Mouse (Mus musculus): Measurements from ENCODE around the gene Mxd1.

Gene Mxd1

GRCm38 (mm10) chr6:86668580-86669239 is at the start of gene Mxd1:
Gene Mxd1, minus strand, starts transcription at chr6:86669161.
- no peak for DNase-seq (ENCODE audit: low read depth)

- no peak for DNase-seq (ENCODE audit: low read depth)
Measured at GRCm38 (mm10) chr6:86708072-86708774, 39.3 kb upstream of the Mxd1 start.

GRCm38 (mm10) chr6:86702577-86702976 is 33.6 kb upstream of the Mxd1 start:
- DNase-seq (ENCODE audit: low read depth), result no peak

- no peak for DNase-seq (ENCODE audit: low read depth)
Measured at GRCm38 (mm10) chr6:86697903-86698302, 28.9 kb upstream of the Mxd1 start.

- no peak for DNase-seq (ENCODE audit: low read depth)
Measured at GRCm38 (mm10) chr6:86696213-86696612, 27.3 kb upstream of the Mxd1 start.

- peak; percentile 71 for DNase-seq (ENCODE audit: low read depth)
Measured at GRCm38 (mm10) chr6:86694465-86694864, 25.5 kb upstream of the Mxd1 start.

- DNase-seq (ENCODE audit: low read depth), result no peak
Measured at GRCm38 (mm10) chr6:86689671-86690070, 20.7 kb upstream of the Mxd1 start.

- no peak for DNase-seq (ENCODE audit: low read depth)
Measured at GRCm38 (mm10) chr6:86686971-86687370, 18.0 kb upstream of the Mxd1 start.

GRCm38 (mm10) chr6:86684655-86685011 is 15.7 kb upstream of the Mxd1 start:
- DNase-seq (ENCODE audit: low read depth), result no peak

GRCm38 (mm10) chr6:86683872-86684654 is 15.1 kb upstream of the Mxd1 start, which contains the start of gene Snrnp27:
Gene Snrnp27, minus strand, starts transcription at chr6:86684522.
- peak; percentile 97 for DNase-seq (ENCODE audit: low read depth)

GRCm38 (mm10) chr6:86681289-86681688 is 12.3 kb upstream of the Mxd1 start:
- DNase-seq (ENCODE audit: low read depth), result no peak

GRCm38 (mm10) chr6:86678341-86678740 is 9.4 kb upstream of the Mxd1 start:
- DNase-seq (ENCODE audit: low read depth), result no peak

- peak; percentile 93 for DNase-seq (ENCODE audit: low read depth)
Measured at GRCm38 (mm10) chr6:86670873-86671272, 1.9 kb upstream of the Mxd1 start.

GRCm38 (mm10) chr6:86669240-86669727 is 323 bp upstream of the Mxd1 start:
- peak; percentile 100 for DNase-seq (ENCODE audit: low read depth)

GRCm38 (mm10) chr6:86667061-86667460 is 1.9 kb downstream of the Mxd1 start:
- DNase-seq (ENCODE audit: low read depth), result no peak

- DNase-seq (ENCODE audit: low read depth), result peak; percentile 43
Measured at GRCm38 (mm10) chr6:86665560-86666307, 3.2 kb downstream of the Mxd1 start.

- DNase-seq (ENCODE audit: low read depth), result no peak
Measured at GRCm38 (mm10) chr6:86665076-86665475, 3.9 kb downstream of the Mxd1 start.

GRCm38 (mm10) chr6:86660161-86660877 is 8.6 kb downstream of the Mxd1 start:
- DNase-seq (ENCODE audit: low read depth), result peak; percentile 82

- no peak for DNase-seq (ENCODE audit: low read depth)
Measured at GRCm38 (mm10) chr6:86658501-86658900, 10.5 kb downstream of the Mxd1 start.

- DNase-seq (ENCODE audit: low read depth), result no peak
Measured at GRCm38 (mm10) chr6:86654270-86654916, 14.6 kb downstream of the Mxd1 start.

GRCm38 (mm10) chr6:86653026-86653425 is 15.9 kb downstream of the Mxd1 start:
- no peak for DNase-seq (ENCODE audit: low read depth)

Measured in 416B (cell line).